ENCODE assay signal across 8 mouse cellular contexts in genomic region chr5:105491389-105491788, GRCm38 (mm10). TPM values are rescaled to one million over a fixed set of nuclear protein-coding genes. Genes with fewer than 3 reads are reported as not detected.
DNase-seq lines count a peak whose midpoint lies in the region; ATAC-seq lines count a peak whose summit lies in the region.

No protein-coding gene starts in this region.

- no peak for DNase-seq in heart, adult 9 months (ENCODE audit: low spot score in 2 of 2)
- DNase-seq in 416B (ENCODE audit: low read depth): peak; percentile 52
- DNase-seq in embryo, embryonic 10.5 days (ENCODE audit: low spot score): peak; percentile 65
- DNase-seq in thymus, postnatal 25 days: peak; percentile 58
- no peak for DNase-seq in natural killer cell, adult 2 months (ENCODE audit: low spot score in 2 of 2)
- no peak for DNase-seq in gastrocnemius, adult 18-20 months (ENCODE audit: low spot score)

- H3K36me3 ChIP-seq in heart, embryonic 11.5 days (ENCODE audit: control insufficient read depth, insufficient read depth, low read length): no peaks in the 10 kb centered on the region
- H3K36me3 ChIP-seq in limb, embryonic 13.5 days: no peaks in the 10 kb centered on the region

- no peaks in the 10 kb centered on the region; the same call in 1 of the 2 replicates for H3K27me3 ChIP-seq in heart, embryonic 11.5 days (ENCODE audit: control insufficient read depth, insufficient read depth, low read length)
- H3K27me3 ChIP-seq in limb, embryonic 13.5 days: peaks cover 6% of the 10 kb centered on the region

- H3K9me3 ChIP-seq in heart, embryonic 11.5 days (replicated peaks; ENCODE audit: control insufficient read depth, low read length): no peaks in the 10 kb centered on the region
- no peaks in the 10 kb centered on the region for H3K9me3 ChIP-seq in limb, embryonic 13.5 days

- H3K4me2 ChIP-seq in heart, embryonic 11.5 days: no peak overlapping the region
- no peak overlapping the region for H3K4me2 ChIP-seq in limb, embryonic 13.5 days (replicated peaks)

- peak; percentile 33; the same call in 1 of the 2 replicates for ATAC-seq in heart, embryonic 11.5 days (replicated peaks; ENCODE audit: insufficient number of reproducible peaks, low FRiP score, low TSS enrichment)
- 0 out of 2 replicates have a peak, but pooled peaks have one; percentile 48 for ATAC-seq in limb, embryonic 13.5 days (ENCODE audit: low FRiP score, low read depth)

- peaks cover 4% of the 10 kb centered on the region; the same call in 1 of the 2 replicates for H3K4me1 ChIP-seq in heart, embryonic 11.5 days (ENCODE audit: control insufficient read depth, insufficient read depth, low read length)
- peaks cover 58% of the 10 kb centered on the region for H3K4me1 ChIP-seq in limb, embryonic 13.5 days

- no peak overlapping the region for H3K9ac ChIP-seq in heart, embryonic 11.5 days (ENCODE audit: low read depth, low read length)
- H3K9ac ChIP-seq in limb, embryonic 13.5 days: no peak overlapping the region

- no peak overlapping the region for H3K27ac ChIP-seq in heart, embryonic 11.5 days (ENCODE audit: low read depth, low read length)
- no peak overlapping the region for H3K27ac ChIP-seq in limb, embryonic 13.5 days

- no peak overlapping the region for H3K4me3 ChIP-seq in heart, embryonic 11.5 days (ENCODE audit: low read depth, low read length)
- H3K4me3 ChIP-seq in limb, embryonic 13.5 days: no peak overlapping the region

- 52% methylated on average over 4 of the region's 4 CpGs for WGBS in heart, embryonic 11.5 days (ENCODE audit: insufficient replicate concordance)
- 55% methylated on average over 4 of the region's 4 CpGs for WGBS in limb, embryonic 13.5 days

RNA-seq across cellular contexts. Expression of gene Lrrc8c, which starts 27.8 kb away (rescaled TPM):
- 32.5 and 33.5 TPM in 2 replicates for polyA plus RNA-seq in heart, embryonic 11.5 days (2014; fragmentation: Nextera tagmentation; extraction: Ambion mirVana)
- polyA plus RNA-seq in limb, embryonic 13.5 days (2015; fragmentation: Nextera tagmentation; extraction: Ambion mirVana): 15.6 and 18.4 TPM in 2 replicates
- total RNA-seq in gastrocnemius, adult 18-20 months (2021): 10 to 100 TPM in 1 of 2 experiments, 1 to 10 TPM in 1; 9.3 to 10.6 TPM

Comparison
In these comparisons a context has a peak if more than half of its experiments do, and no peak if none do; other contexts are left out.
1. DNase-seq: peak in 416B (single experiment), embryo, embryonic 10.5 days (single experiment) and thymus, postnatal 25 days (single experiment); none in heart, adult 9 months (0 of 2), natural killer cell, adult 2 months (0 of 2) and gastrocnemius, adult 18-20 months (single experiment).